Mouse (Mus musculus) liver, adult 2 months (tissue): ENCODE measurements around the gene Gramd4.

Source experiments
- CTCF ChIP-seq: fragments of 200-500 bp; IDR thresholded peaks from 2 replicates; pipeline ENCODE4 v1.5.1; 2011; ENCODE audit warnings: low read depth, low read length, control low read depth
- POLR2A ChIP-seq: fragments of 200-500 bp; IDR thresholded peaks from 2 replicates; pipeline ENCODE4 v1.6.1; 2011; ENCODE audit warnings: low read length, control low read depth; ENCODE audit not compliant: insufficient read depth; ENCODE audit errors: extremely low read depth

DNA sequence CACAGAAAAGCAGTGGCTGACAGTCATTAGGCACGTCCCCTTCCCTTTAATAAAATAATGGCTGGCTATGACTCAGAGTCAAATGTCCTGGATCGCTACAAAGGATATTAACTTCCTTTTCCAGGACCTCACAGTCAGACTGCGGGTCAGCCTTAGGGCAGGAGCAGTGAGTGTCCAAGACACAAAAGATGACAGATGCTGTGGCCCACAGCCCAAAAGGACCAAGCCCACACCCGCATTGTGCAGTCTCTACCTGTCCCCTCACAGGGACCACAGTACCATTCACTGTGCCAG, 112.3 kb downstream of the Gramd4 start:
- TF ChIP-seq CTCF: no peak
- no peak for TF ChIP-seq POLR2A
